Mouse (Mus musculus): ENCODE data around the gene Sorbs1.

The Sorbs1 gene

GRCm38 (mm10) chr19:40512500-40513421 lies 818 bp downstream of the Sorbs1 start:
- peak; percentile 54 for DNase-seq

DNA sequence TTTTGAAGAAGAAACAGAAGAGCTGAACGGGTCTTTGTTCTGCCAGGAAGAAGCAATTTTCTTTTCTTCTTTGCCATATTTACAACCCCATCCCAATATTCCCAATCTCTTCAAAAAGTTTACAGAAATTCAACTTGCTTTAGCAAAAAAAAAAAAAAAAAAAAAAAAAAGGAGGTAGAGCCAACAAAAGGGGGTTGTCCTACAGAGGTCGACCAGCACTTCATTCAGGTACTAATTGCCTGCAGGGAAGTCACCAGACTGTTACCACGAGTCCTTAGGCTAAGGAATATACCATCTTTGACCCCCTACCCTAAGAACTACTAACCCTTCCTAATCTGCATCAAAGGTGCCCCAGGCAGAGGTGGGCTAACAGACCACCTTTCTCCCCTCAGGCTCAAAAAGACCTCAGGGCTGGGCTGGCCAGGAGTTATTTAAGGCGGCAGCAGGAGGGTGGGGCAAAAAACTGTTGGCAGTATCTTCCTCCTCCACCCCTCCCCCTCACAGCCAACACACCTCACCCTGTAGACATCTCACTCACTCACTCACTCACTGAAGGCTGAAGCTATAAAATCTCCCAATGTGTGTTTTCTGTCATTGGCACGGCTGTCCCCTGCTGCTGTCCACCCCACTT lies 1.8 kb downstream of the Sorbs1 start:
- DNase-seq, result peak; percentile 27

- DNase-seq, result no peak
Measured at GRCm38 (mm10) chr19:40511100-40511439, 2.5 kb downstream of the Sorbs1 start.

DNA sequence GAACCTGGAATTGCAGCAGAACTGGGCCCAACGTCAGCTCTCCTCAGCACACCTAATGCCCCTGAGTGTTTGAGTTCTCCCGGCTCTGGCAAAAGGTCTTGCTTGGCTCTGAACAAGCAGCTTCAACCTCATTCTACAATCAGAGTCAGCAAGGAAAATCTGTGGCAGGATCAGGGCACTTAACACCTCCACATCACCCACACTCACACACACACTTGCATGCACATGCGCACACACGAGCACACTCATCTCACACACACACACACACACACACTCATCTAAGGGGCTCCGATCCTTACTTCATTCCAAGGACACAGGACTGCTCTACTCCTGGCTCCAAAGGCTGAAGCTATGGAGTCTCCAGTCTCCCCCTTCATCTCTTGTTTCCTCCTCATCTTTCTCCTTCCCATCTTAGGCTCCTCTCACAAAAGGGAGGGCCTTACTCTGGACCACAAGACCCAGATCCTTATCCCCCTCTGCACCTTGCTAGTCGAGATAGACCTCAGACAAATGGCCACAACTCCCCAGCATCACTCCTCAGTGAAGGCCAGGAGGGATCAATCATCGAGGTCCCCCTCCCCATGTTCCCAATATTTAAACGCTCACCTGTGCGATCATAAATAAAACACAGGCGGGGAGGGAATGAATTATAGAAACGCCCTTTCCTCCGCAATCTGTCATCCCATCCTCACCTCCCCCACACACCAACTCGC lies 3.0 kb downstream of the Sorbs1 start:
- peak; percentile 24 for DNase-seq

DNA sequence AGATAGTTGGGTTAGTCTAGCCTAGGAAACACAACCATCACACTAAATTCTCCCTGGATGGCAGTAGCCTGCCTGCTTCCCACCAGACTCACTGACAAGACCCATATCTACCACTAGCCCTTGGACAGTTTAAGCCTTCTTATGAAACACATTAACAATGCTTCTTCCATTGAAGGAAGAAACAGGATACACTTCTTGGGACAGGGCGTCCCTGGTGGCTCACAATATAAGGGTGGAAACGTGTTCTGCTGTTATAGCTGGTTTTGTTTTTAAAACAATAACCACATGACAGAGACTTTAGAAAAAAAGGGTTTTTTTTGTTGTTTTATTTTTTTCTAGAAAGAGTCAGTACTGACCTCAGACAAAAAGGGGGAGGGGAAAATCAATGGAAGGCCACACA lies 4.3 kb downstream of the Sorbs1 start:
- no peak for DNase-seq

DNA sequence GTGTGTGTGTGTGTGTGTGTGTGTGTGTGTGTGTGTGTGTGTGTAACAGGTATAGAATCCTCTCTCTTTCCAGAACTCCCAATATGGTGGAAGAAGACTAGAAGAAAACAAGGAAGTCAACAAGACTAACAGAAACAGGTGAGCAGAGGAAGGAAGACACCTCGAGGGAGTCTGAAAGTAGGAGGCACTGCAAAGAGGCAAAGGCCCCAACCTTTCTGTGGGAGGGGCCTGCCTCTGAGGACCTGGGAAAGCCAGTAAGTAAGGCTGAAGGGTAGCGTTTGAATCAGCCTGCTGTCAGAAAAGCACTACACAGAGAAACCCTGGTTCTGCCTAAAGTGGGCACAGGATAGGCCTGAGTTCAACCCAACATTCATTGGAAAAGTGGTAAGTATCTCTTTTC lies 4.7 kb downstream of the Sorbs1 start:
- DNase-seq, result no peak

DNA sequence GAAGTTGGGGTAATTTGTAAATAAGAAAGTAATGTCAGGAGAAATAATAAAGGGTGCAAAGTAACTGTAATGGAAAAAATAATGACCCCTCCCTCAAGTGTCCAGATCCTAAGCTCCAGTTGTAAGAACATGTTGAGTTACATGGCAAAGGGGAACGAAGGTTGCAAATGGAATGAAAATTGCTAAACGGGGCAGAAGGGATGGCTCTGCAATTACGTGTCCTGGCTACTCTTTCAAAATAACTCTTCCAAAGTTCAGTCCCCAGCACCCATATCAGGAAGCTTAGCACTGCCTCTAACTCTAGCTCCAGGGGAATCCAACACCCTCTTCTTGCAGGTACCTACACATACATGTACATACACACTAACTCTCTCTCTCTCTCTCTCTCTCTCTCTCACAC lies 6.6 kb downstream of the Sorbs1 start:
- no peak for DNase-seq

DNA sequence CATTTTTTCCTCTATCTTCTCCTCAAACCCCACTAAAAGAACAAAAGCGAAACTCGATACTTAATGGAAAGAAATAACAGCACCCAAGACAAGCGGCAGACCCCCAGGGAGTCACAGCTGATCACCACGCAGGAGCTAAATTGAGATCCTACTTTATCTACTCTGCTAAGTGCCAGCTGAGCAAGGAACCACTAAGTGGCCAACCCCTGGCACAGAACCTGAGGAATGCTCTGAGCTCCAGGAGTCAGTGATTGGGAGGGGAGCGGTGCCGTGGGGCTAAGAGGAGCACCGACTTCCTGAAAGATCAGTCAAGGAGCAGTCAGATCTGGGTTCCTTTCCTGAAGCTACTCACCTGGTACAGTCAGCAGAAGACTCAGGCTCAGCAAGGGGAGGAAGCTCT lies 9.2 kb downstream of the Sorbs1 start:
- no peak for DNase-seq

DNA sequence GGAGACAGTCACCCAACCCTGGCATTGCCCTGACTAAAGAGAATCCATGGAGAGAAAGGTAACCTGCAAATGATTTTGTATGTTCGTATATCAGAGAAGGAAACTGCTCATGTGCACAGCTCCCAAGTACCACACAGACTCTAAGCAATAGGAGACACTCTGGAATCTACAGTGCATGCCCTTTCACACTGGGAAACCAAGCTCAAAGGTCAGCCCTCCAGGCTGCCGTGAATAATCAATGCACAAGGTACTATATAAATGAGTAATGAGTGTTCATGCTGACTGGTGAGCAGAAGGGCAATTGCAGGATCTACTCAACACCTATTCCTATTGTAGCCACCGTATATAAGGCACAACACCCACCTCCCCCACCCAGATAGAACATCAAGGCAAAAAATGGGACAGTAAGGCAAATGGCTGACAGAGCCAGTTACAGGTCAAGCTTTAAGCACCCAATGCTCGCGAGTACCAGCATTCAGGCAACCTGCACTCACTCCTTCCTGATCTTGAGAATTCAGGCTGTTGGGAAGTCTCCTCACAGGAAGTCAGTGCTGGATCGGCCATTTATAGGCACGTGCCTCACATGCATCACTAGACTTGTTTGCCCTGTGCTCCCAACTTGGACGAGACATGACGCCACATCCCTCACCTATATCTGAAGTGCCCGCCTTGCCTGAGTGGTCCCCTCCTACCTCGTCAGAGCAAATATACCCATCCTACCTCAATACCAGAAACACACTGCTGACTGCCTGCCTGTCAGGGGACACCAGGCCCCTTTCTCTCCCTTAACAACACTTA lies 13.4 kb downstream of the Sorbs1 start:
- DNase-seq, result no peak

DNA sequence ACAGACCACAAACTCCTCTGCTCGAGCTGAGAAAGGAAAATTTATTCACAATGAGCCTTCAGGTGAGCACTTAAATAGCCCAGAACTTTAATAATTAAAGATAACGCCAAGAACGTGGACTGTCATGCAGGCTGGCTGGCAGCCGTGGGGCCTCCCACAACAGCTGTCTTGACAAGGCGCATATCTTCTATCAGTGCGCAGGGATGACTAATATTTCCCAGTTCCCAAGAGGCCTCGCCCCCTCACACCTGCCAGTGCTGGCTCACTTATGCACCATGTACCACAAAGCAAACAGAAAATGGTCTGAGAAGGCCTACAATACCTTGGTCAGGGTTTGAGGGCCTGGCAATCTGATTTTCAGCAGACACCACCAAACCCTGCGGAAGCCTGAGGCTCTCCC lies 14.4 kb downstream of the Sorbs1 start:
- DNase-seq, result peak; percentile 62

- no peak for DNase-seq
Measured at GRCm38 (mm10) chr19:40498162-40498725, 15.3 kb downstream of the Sorbs1 start.

- no peak for DNase-seq
Measured at GRCm38 (mm10) chr19:40496509-40497267, 16.9 kb downstream of the Sorbs1 start.

DNA sequence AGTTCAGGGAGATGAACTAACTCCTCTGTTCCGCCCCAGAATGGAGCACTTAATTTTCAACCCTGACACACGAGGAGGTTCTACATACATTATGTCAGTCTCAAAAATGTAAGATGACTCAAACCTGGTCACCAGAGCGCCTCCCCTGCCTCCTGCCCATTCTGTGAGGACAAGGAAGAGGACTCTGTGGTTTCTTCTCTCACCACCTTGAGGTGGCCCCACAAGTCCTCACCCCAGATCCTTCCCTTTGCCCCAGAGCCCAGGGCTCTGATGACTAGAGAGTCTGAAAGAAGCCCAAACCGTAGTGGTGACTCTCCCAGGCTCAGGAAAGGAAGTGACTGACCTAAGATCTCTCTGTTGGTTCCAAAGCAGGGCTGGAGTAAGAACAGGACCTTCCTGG lies 17.5 kb downstream of the Sorbs1 start:
- DNase-seq, result no peak

GRCm38 (mm10) chr19:40492902-40493301 lies 20.7 kb downstream of the Sorbs1 start:
- no peak for DNase-seq

- DNase-seq, result no peak
Measured at GRCm38 (mm10) chr19:40491442-40491841, 22.1 kb downstream of the Sorbs1 start.

DNA sequence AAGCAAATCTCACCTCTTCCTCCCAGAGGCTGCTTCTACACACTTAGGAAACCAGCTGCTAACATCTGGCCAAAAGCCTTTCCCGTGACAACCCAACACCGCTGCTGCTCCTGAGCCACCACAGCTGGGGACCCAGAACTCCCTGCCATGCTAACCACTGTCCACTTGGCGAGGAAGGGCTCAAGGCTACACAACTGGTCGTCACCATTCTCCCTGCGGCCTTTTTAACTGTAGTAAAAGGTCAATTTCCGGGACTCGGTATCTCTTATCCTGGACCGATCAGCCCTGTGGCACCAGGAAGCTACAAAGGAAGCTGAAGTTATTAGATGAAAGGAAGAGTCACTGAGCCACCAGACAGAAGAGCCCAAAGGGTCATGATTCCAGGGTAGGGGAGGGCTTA lies 22.8 kb downstream of the Sorbs1 start:
- DNase-seq, result no peak

DNA sequence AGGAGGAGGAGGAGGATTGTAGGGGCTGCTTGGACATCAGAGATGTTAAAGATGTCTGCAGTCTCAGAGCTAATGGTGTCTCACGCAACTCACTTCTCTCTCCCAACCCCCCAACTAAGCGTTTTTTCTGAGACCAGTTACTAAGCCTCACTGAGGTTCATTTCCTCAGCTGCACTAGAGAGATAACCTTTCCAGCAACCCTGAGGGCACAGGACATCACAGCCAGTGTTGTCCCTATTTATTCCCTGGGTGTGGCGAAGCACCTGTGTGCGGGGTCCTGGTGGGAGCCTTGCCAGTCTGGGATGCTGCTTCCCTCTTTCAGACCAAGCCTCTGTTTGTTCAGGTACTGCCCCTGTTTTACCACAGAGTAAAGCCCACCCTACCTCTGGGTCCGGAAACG lies 23.9 kb downstream of the Sorbs1 start:
- no peak for DNase-seq

- DNase-seq, result no peak
Measured at GRCm38 (mm10) chr19:40488853-40489454, 24.6 kb downstream of the Sorbs1 start.

GRCm38 (mm10) chr19:40487561-40487960 lies 26.0 kb downstream of the Sorbs1 start:
- peak; percentile 51 for DNase-seq

- DNase-seq, result no peak
Measured at GRCm38 (mm10) chr19:40481115-40481514, 32.5 kb downstream of the Sorbs1 start.

DNA sequence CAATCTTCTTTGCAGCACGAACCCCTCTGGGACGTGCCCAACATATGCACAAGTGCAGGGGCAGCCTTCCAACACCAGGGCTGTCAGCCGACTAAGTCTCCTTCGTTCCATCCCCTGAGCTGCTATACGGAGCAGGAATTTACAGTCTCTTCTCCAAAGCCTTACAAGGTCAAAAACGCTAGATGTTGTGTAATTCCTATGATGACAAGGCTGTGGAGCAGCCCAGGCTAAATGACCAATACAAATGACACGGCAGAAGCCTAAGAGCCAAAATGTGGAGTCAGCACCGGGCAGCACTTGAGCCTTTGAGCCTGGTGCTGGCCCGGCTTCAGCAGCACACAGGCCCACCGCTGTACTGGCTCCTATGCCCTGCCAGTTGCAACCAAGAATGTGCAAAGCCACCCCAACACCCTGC lies 35.4 kb downstream of the Sorbs1 start:
- no peak for DNase-seq

Measured in right cerebral cortex, postnatal 25 days (tissue).